Mouse (Mus musculus) neural tube, embryonic 11.5 days (tissue): ENCODE measurements around the gene Otp. TPM values are rescaled to one million over a fixed set of nuclear protein-coding genes. Genes with fewer than 3 reads are reported as not detected.

Experiments
- ATAC-seq: fragments of 200-750 bp; cut with Nextera tagmentation; 2 replicates; pipeline ENCODE4 v1.8.0; 2017; ENCODE audit warnings: moderate number of reproducible peaks, mild to moderate bottlenecking, moderate TSS enrichment, moderate library complexity; ENCODE audit not compliant: insufficient read depth, low FRiP score, low TSS enrichment
- DNase-seq: peaks from one replicate; pipeline ENCODE4 v3.0.0-alpha.2; 2015; ENCODE audit warnings: low spot score
- H3K27ac ChIP-seq: fragments of 300-500 bp; sonication (generic); 2 replicates; pipeline ENCODE4 v1.5.1; 2014; ENCODE audit warnings: low read depth, mild to moderate bottlenecking, low read length
- H3K27me3 ChIP-seq: fragments of 300-500 bp; sonication (generic); 2 replicates; pipeline ENCODE4 v1.6.1; 2014; ENCODE audit warnings: mild to moderate bottlenecking, low read length, mixed read lengths; ENCODE audit not compliant: control insufficient read depth, insufficient read depth
- H3K36me3 ChIP-seq: fragments of 300-500 bp; sonication (generic); 2 replicates; pipeline ENCODE4 v1.6.1; 2014; ENCODE audit warnings: mild to moderate bottlenecking, low read length, moderate library complexity, mixed read lengths; ENCODE audit not compliant: control insufficient read depth, insufficient read depth
- H3K4me1 ChIP-seq: fragments of 300-500 bp; sonication (generic); 2 replicates; pipeline ENCODE4 v1.6.1; 2014; ENCODE audit warnings: low read length, mixed read lengths; ENCODE audit not compliant: control insufficient read depth, insufficient read depth
- H3K4me2 ChIP-seq: fragments of 300-500 bp; sonication (generic); 2 replicates; pipeline ENCODE4 v1.6.1; 2014; ENCODE audit warnings: low read depth, mild to moderate bottlenecking, moderate library complexity
- H3K4me3 ChIP-seq: fragments of 300-500 bp; sonication (generic); 2 replicates; pipeline ENCODE4 v1.5.1; 2014; ENCODE audit warnings: low read depth, low read length
- H3K9ac ChIP-seq: fragments of 300-500 bp; sonication (generic); 2 replicates; pipeline ENCODE4 v1.6.1; 2014; ENCODE audit warnings: mild to moderate bottlenecking, low read length
- H3K9me3 ChIP-seq: fragments of 300-500 bp; sonication (generic); 2 replicates; pipeline ENCODE4 v1.6.1; 2016; ENCODE audit warnings: low read length; ENCODE audit not compliant: control insufficient read depth
- WGBS: fragments of 180-500 bp; shearing (Covaris S2); extraction: QIAGEN DNeasy Blood & Tissue Kit; methylation state at CpG from one replicate; pipeline ENCODE4 v1.1.7; 2014; 5-methylcytosine and 5-hydroxymethylcytosine counted together
- polyA plus RNA-seq: library from polyadenylated mRNA; unstranded; fragments of >200 nt; fragmentation: Nextera tagmentation; extraction: Ambion mirVana; gene quantifications from 2 replicates; pipeline ENCODE4 v1.2.1, GENCODE M21; 2014

Otp gene
- polyA plus RNA-seq, 1 experiment from 2014 or later, result 8.1 TPM

DNA sequence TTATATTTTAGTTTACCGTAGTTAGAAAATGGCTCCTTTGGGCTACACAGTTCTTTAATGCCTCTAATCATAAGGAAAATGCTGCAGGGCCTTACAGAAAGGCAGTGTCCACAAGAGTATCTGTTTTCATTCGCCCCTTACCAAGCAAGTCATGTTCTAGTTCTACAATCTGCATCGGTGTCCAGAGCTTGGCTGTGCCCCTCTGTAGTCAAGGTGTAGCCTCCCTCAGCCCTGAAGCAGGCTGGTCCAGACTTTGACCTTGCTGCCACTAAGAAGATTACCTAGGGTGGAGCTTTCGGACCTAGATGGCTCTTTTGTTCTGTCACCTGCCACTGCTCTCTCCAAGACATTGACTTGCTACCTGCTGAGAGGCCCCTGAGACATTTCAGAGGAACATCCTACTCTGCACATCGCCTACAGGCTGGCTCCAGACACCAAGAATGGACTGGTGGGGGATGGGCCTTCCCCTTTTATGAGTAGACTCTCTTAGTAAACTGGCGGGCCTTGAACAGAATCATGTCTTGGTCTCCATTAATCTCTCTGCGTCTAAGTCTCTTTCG, 17.3 kb upstream of the Otp start:
- no peak overlapping the region for H3K27ac ChIP-seq
- no peak overlapping the region for H3K9ac ChIP-seq
- H3K4me2 ChIP-seq, result no peak overlapping the region
- DNase-seq (no peak), ATAC-seq (no peak)
- no peak overlapping the region for H3K4me3 ChIP-seq
- H3K4me1 ChIP-seq, result no peaks in the 10 kb centered on the region
- H3K36me3 ChIP-seq, result no peaks in the 10 kb centered on the region
- 75% methylated on average over 8 of the region's 8 CpGs for WGBS
- H3K27me3 ChIP-seq, result no peaks in the 10 kb centered on the region
- no peaks in the 10 kb centered on the region for H3K9me3 ChIP-seq

GRCm38 (mm10) chr13:94859256-94859655, 16.1 kb upstream of the Otp start:
- no peak for ATAC-seq
- Histone ChIP-seq H3K27ac (no peak overlapping the region), H3K4me3 (no peak overlapping the region), H3K36me3 (no peaks in the 10 kb centered on the region), H3K27me3 (no peaks in the 10 kb centered on the region), H3K9ac (no peak overlapping the region), H3K4me2 (no peak overlapping the region), H3K4me1 (no peaks in the 10 kb centered on the region), H3K9me3 (no peaks in the 10 kb centered on the region)
- no peak for DNase-seq
- 84% methylated on average over 8 of the region's 8 CpGs for WGBS

GRCm38 (mm10) chr13:94862491-94863230, 12.7 kb upstream of the Otp start:
- Histone ChIP-seq H3K4me1 (no peaks in the 10 kb centered on the region), H3K9ac (no peak overlapping the region), H3K4me3 (no peak overlapping the region), H3K27ac (no peak overlapping the region), H3K4me2 (no peak overlapping the region), H3K9me3 (no peaks in the 10 kb centered on the region), H3K36me3 (no peaks in the 10 kb centered on the region), H3K27me3 (peaks cover 22% of the 10 kb centered on the region)
- ATAC-seq (no peak), DNase-seq (no peak)
- 77% methylated on average over 5 of the region's 5 CpGs for WGBS

DNA sequence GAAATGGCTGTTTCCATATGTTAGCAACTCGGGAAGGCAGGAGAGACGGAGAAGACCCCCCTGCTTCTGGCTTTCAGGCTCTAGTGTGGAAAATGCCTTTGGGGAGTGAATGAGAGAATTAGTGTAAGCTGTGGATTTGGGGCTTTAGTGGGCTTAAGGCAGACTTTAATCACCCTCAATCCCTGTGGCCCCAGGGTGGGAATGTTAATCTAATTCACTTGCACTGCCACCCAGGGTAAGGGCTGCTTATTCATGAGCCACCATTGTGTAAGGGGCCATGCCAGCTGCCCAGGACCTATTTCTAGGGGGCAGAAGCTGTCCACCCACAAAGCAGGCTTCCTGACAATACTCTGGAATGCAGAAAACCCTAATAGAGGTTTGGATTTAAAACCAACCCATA, 8.5 kb upstream of the Otp start:
- Histone ChIP-seq H3K9ac (no peak overlapping the region), H3K9me3 (no peaks in the 10 kb centered on the region), H3K27me3 (peaks cover 62% of the 10 kb centered on the region), H3K27ac (no peak overlapping the region), H3K4me1 (peaks cover 3% of the 10 kb centered on the region; the same call in 1 of the 2 replicates), H3K4me2 (no peak overlapping the region), H3K4me3 (no peak overlapping the region), H3K36me3 (no peaks in the 10 kb centered on the region)
- ATAC-seq (no peak), DNase-seq (no peak)
- 73% methylated on average over 2 of the region's 2 CpGs for WGBS

DNA sequence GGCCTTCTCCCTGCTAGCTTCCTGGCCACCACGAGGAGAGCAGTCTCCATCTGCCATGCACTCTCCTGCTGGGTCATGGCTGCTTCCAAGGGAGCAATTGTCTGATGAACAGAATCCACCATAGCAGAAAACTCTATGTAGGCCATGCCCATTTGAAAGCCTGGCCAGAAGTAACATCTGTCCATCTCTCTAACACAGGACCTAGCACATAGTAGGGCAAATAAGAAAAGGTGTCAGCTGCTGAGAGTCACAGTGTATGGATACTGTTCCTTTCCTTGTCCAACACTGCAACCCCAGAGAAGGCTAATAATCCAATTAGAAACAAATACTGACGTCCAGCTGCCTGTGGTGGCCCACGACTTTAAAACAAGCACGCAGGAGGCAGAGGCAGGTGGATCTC, 7.6 kb upstream of the Otp start:
- WGBS, result 57% methylated on average over 4 of the region's 4 CpGs
- DNase-seq (no peak), ATAC-seq (no peak)
- no peak overlapping the region for H3K4me3 ChIP-seq
- no peaks in the 10 kb centered on the region for H3K36me3 ChIP-seq
- no peak overlapping the region for H3K4me2 ChIP-seq
- no peak overlapping the region for H3K9ac ChIP-seq
- H3K27me3 ChIP-seq, result peaks cover 70% of the 10 kb centered on the region
- H3K27ac ChIP-seq, result no peak overlapping the region
- no peaks in the 10 kb centered on the region for H3K9me3 ChIP-seq
- peaks cover 3% of the 10 kb centered on the region; the same call in 1 of the 2 replicates for H3K4me1 ChIP-seq

GRCm38 (mm10) chr13:94868478-94868950, 6.9 kb upstream of the Otp start:
- H3K36me3 ChIP-seq, result no peaks in the 10 kb centered on the region
- peak overlapping the region; percentile 18 for H3K4me3 ChIP-seq
- DNase-seq, result peak; percentile 83
- H3K9me3 ChIP-seq, result no peaks in the 10 kb centered on the region
- WGBS, result under 1% methylated on average over 30 of the region's 35 CpGs
- peaks cover 3% of the 10 kb centered on the region; the same call in 1 of the 2 replicates for H3K4me1 ChIP-seq
- H3K27me3 ChIP-seq, result peaks cover 78% of the 10 kb centered on the region
- H3K4me2 ChIP-seq, result peak overlapping the region; percentile 48
- no peak overlapping the region for H3K27ac ChIP-seq
- H3K9ac ChIP-seq, result peak overlapping the region; percentile 29
- ATAC-seq, result peak; percentile 77

DNA sequence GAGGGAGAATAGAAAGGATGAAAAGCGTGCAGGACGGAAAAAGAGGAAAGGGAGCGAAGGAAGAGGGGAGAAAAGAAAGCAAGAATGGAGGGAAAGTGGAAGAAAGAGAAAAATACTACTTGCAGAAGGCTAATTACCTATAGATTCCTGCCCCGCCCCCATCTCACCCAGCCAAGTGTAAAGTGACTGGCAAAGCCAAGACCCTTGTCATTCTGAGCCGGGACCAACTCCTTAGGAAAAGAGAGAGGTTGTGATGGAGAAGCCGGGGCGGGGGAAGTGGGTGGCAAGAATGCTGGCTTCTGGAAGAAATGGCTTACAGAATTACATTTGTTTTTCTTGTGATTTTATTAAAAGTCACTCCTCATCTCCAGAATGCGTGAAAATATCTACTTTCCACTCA, 5.9 kb upstream of the Otp start:
- DNase-seq (no peak), ATAC-seq (no peak)
- WGBS, result under 1% methylated on average over 8 of the region's 8 CpGs
- Histone ChIP-seq H3K4me3 (no peak overlapping the region), H3K27me3 (peaks cover 86% of the 10 kb centered on the region), H3K9me3 (no peaks in the 10 kb centered on the region), H3K27ac (no peak overlapping the region), H3K9ac (no peak overlapping the region), H3K4me1 (peaks cover 3% of the 10 kb centered on the region; the same call in 1 of the 2 replicates), H3K36me3 (no peaks in the 10 kb centered on the region), H3K4me2 (no peak overlapping the region)

- WGBS, result 2% methylated on average over 9 of the region's 9 CpGs
- Histone ChIP-seq H3K4me1 (peaks cover 3% of the 10 kb centered on the region; the same call in 1 of the 2 replicates), H3K9ac (no peak overlapping the region), H3K9me3 (no peaks in the 10 kb centered on the region), H3K4me2 (no peak overlapping the region), H3K36me3 (no peaks in the 10 kb centered on the region), H3K27ac (no peak overlapping the region), H3K27me3 (peaks cover 92% of the 10 kb centered on the region), H3K4me3 (no peak overlapping the region)
- DNase-seq (no peak), ATAC-seq (no peak)
Observed at GRCm38 (mm10) chr13:94870071-94870460, 5.3 kb upstream of the Otp start.
